Mouse (Mus musculus) stomach, postnatal 0 days (tissue): ENCODE measurements around the gene Pdap1. TPM values are rescaled to one million over a fixed set of nuclear protein-coding genes. Genes with fewer than 3 reads are reported as not detected.

Source experiments
- ATAC-seq: fragments of 200-750 bp; cut with Nextera tagmentation; 2 replicates; pipeline ENCODE4 v1.8.0; 2017; ENCODE audit not compliant: low FRiP score, low TSS enrichment
- DNase-seq: peaks from one replicate; pipeline ENCODE4 v3.0.0-alpha.2; 2016; ENCODE audit warnings: low spot score
- H3K27ac ChIP-seq: fragments of 300-500 bp; sonication (generic); replicated peaks from 2 replicates; pipeline ENCODE4 v1.5.1; 2014; ENCODE audit warnings: mild to moderate bottlenecking, control low read depth
- H3K27me3 ChIP-seq: fragments of 300-500 bp; sonication (generic); 2 replicates; pipeline ENCODE4 v1.6.1; 2014; ENCODE audit warnings: low read length; ENCODE audit not compliant: control insufficient read depth, insufficient read depth
- H3K36me3 ChIP-seq: fragments of 300-500 bp; sonication (generic); 2 replicates; pipeline ENCODE4 v1.6.1; 2014; ENCODE audit warnings: low read length, mixed read lengths; ENCODE audit not compliant: control insufficient read depth, insufficient read depth
- H3K4me1 ChIP-seq: fragments of 300-500 bp; sonication (generic); replicated peaks from 2 replicates; pipeline ENCODE4 v1.6.1; 2014; ENCODE audit warnings: antibody characterized with exemption; ENCODE audit not compliant: control insufficient read depth, insufficient read depth
- H3K4me2 ChIP-seq: fragments of 300-500 bp; sonication (generic); replicated peaks from 2 replicates; pipeline ENCODE4 v1.6.1; 2014; ENCODE audit warnings: low read depth, mild to moderate bottlenecking, control low read depth, moderate library complexity
- H3K4me3 ChIP-seq: fragments of 300-500 bp; sonication (generic); 2 replicates; pipeline ENCODE4 v1.5.1; 2014; ENCODE audit warnings: low read depth, low read length, control low read depth
- H3K9ac ChIP-seq: fragments of 300-500 bp; sonication (generic); 2 replicates; pipeline ENCODE4 v1.6.1; 2014; ENCODE audit warnings: mild to moderate bottlenecking, low read length, control low read depth, mixed read lengths
- H3K9me3 ChIP-seq: fragments of 300-500 bp; sonication (generic); 2 replicates; pipeline ENCODE4 v1.6.1; 2016; ENCODE audit warnings: low read length; ENCODE audit not compliant: control insufficient read depth
- CTCF ChIP-seq: IDR thresholded peaks from 2 replicates; pipeline ENCODE4 v1.5.1; 2016; ENCODE audit warnings: antibody characterized with exemption, low read depth, mild to moderate bottlenecking, moderate library complexity
- EP300 ChIP-seq: optimal IDR thresholded peaks from 2 replicates; pipeline ENCODE3; 2016; ENCODE audit warnings: antibody characterized with exemption
- WGBS: fragments of 180-500 bp; shearing (Covaris S2); extraction: QIAGEN DNeasy Blood & Tissue Kit; methylation state at CpG from one replicate; pipeline ENCODE4 v1.1.7; 2014; 5-methylcytosine and 5-hydroxymethylcytosine counted together
- polyA plus RNA-seq: library from polyadenylated mRNA; unstranded; fragments of >200 nt; fragmentation: Nextera tagmentation; extraction: Ambion mirVana; gene quantifications from 2 replicates; pipeline ENCODE4 v1.2.1, GENCODE M21; 2015

The Pdap1 gene
- polyA plus RNA-seq, 1 experiment from 2014 or later = 62.0 TPM

GRCm38 (mm10) chr5:145129124-145129523 is 10.9 kb downstream of the Pdap1 start:
- ATAC-seq (no peak), DNase-seq (no peak)
- H3K9ac ChIP-seq = no peak overlapping the region
- WGBS = 91% methylated on average over 4 of the region's 4 CpGs
- H3K9me3 ChIP-seq = no peaks in the 10 kb centered on the region
- no peak overlapping the region for H3K4me3 ChIP-seq
- H3K36me3 ChIP-seq = peaks cover 51% of the 10 kb centered on the region
- no peak overlapping the region for H3K27ac ChIP-seq
- no peak for TF ChIP-seq CTCF
- TF ChIP-seq EP300 = no peak
- no peaks in the 10 kb centered on the region for H3K27me3 ChIP-seq
- H3K4me2 ChIP-seq = no peak overlapping the region
- no peaks in the 10 kb centered on the region for H3K4me1 ChIP-seq

GRCm38 (mm10) chr5:145126580-145126979 is 13.5 kb downstream of the Pdap1 start:
- 90% methylated on average over 9 of the region's 9 CpGs for WGBS
- no peak overlapping the region for H3K27ac ChIP-seq
- H3K36me3 ChIP-seq = peaks cover 40% of the 10 kb centered on the region
- H3K4me1 ChIP-seq = no peaks in the 10 kb centered on the region
- TF ChIP-seq EP300 = no peak
- no peak for TF ChIP-seq CTCF
- H3K9me3 ChIP-seq = no peaks in the 10 kb centered on the region
- DNase-seq = no peak
- no peak overlapping the region for H3K4me2 ChIP-seq
- no peaks in the 10 kb centered on the region for H3K27me3 ChIP-seq
- no peak for ATAC-seq
- no peak overlapping the region for H3K4me3 ChIP-seq
- H3K9ac ChIP-seq = no peak overlapping the region

- H3K27me3 ChIP-seq = no peaks in the 10 kb centered on the region
- no peaks in the 10 kb centered on the region for H3K9me3 ChIP-seq
- ATAC-seq = no peak
- no peaks in the 10 kb centered on the region for H3K4me1 ChIP-seq
- no peak overlapping the region for H3K9ac ChIP-seq
- peaks cover 26% of the 10 kb centered on the region for H3K36me3 ChIP-seq
- 92% methylated on average over 19 of the region's 19 CpGs for WGBS
- no peak overlapping the region for H3K4me3 ChIP-seq
- no peak overlapping the region for H3K4me2 ChIP-seq
- DNase-seq = no peak
- no peak overlapping the region for H3K27ac ChIP-seq
- TF ChIP-seq EP300 (no peak), CTCF (no peak)
These were observed 16.6 kb downstream of the Pdap1 start for GRCm38 (mm10) chr5:145123396-145123795.

GRCm38 (mm10) chr5:145120921-145121320 is 19.1 kb downstream of the Pdap1 start:
- Histone ChIP-seq H3K36me3 (peaks cover 14% of the 10 kb centered on the region), H3K9me3 (no peaks in the 10 kb centered on the region), H3K9ac (no peak overlapping the region), H3K27ac (no peak overlapping the region), H3K27me3 (no peaks in the 10 kb centered on the region), H3K4me3 (no peak overlapping the region), H3K4me2 (no peak overlapping the region), H3K4me1 (peaks cover 2% of the 10 kb centered on the region; the same call in 1 of the 2 replicates)
- WGBS = 69% methylated on average over 7 of the region's 7 CpGs
- no peak for DNase-seq
- ATAC-seq = no peak
- TF ChIP-seq EP300 (no peak), CTCF (no peak)

GRCm38 (mm10) chr5:145119385-145119784 is 20.7 kb downstream of the Pdap1 start:
- TF ChIP-seq CTCF (peak; percentile 64), EP300 (no peak)
- H3K4me3 ChIP-seq = no peak overlapping the region
- DNase-seq (no peak), ATAC-seq (no peak)
- H3K27me3 ChIP-seq = no peaks in the 10 kb centered on the region
- no peak overlapping the region for H3K4me2 ChIP-seq
- H3K9ac ChIP-seq = no peak overlapping the region
- H3K27ac ChIP-seq = no peak overlapping the region
- WGBS = 89% methylated on average over 2 of the region's 2 CpGs
- no peaks in the 10 kb centered on the region for H3K9me3 ChIP-seq
- H3K36me3 ChIP-seq = peaks cover 14% of the 10 kb centered on the region
- H3K4me1 ChIP-seq = peaks cover 2% of the 10 kb centered on the region; the same call in 1 of the 2 replicates

- TF ChIP-seq EP300 = no peak
- TF ChIP-seq CTCF = no peak
- H3K4me1 ChIP-seq = peaks cover 2% of the 10 kb centered on the region; the same call in 1 of the 2 replicates
- ATAC-seq (no peak), DNase-seq (no peak)
- H3K4me3 ChIP-seq = no peak overlapping the region
- 91% methylated on average over 5 of the region's 5 CpGs for WGBS
- H3K36me3 ChIP-seq = peaks cover 14% of the 10 kb centered on the region
- H3K9ac ChIP-seq = no peak overlapping the region
- no peak overlapping the region for H3K4me2 ChIP-seq
- H3K9me3 ChIP-seq = no peaks in the 10 kb centered on the region
- H3K27me3 ChIP-seq = no peaks in the 10 kb centered on the region
- H3K27ac ChIP-seq = no peak overlapping the region
These were observed 21.6 kb downstream of the Pdap1 start for GRCm38 (mm10) chr5:145118461-145118860.
